Mouse (Mus musculus): ENCODE data around the gene Hectd1. TPM values are rescaled to one million over a fixed set of nuclear protein-coding genes. Genes with fewer than 3 reads are reported as not detected.

Hectd1 gene
- 34.1 and 36.2 TPM in 2 replicates for polyA plus RNA-seq (2015; fragmentation: Nextera tagmentation; extraction: Ambion mirVana)

DNA sequence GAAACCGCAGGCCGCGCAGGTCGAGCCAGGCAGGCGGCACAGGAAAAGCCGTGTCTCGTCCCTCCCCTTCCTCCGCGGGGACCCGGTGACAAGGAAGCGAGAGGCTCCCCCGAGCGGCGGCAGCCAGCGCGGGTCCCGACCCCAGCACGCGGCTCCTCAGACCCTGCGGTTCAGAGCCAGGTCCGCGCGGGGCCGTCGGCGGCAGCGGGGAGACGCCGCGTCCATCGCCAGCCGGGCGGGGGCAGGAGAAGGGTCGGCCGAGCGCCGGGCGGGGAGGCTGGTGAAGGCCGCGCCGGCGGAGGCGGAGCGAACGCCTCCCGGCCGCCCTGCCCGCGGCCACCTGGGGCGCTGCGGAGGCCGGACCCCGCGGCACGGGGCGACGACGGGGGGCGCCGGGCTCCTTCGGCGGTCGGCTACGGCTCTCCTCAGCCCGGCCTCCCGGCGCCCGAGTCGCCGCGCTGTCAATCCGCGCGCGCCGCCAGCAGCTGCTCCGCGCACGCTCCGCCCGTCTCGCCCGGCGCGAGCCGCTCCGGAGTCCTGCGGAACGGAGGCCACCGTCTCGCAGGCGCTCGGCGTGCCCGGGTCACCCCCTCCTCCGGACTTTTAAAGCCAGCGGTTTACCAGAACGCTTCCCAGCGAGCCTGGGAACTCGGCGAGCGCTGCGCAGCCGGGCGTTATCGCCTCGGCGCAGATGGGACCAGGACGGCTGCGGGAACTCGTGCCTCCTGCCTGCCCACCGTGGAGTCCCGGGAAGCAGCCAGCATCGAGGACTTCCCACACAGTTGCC, at the start of gene Hectd1:
Hectd1 (minus strand) TSS at position 247 of the 787 bp plus-strand sequence.
- H3K4me3 ChIP-seq (ENCODE audit: low read depth, low read length): peak within 1 kb of the TSS; percentile 96
- H3K36me3 ChIP-seq (ENCODE audit: control insufficient read depth, insufficient read depth, low read length): 0 out of 2 replicates have a peak, but pooled peaks cover 4% of the 10 kb centered on the region
- peaks cover 21% of the 10 kb centered on the region for H3K4me1 ChIP-seq (ENCODE audit: control insufficient read depth, insufficient read depth, low read length)
- H3K4me2 ChIP-seq (ENCODE audit: low read length): peak within 1 kb of the TSS; percentile 71
- H3K9ac ChIP-seq (ENCODE audit: low read depth, low read length): peak within 1 kb of the TSS; percentile 100
- ATAC-seq: peak; percentile 94
- WGBS: 0% methylated on average over 88 of the region's 114 CpGs
- H3K27me3 ChIP-seq (ENCODE audit: control insufficient read depth, insufficient read depth, low read depth, low read length): no peaks in the 10 kb centered on the region
- peak within 1 kb of the TSS; percentile 98 for H3K27ac ChIP-seq (ENCODE audit: low read length)
- H3K9me3 ChIP-seq (replicated peaks; ENCODE audit: control insufficient read depth, low read length, poor library complexity, severe bottlenecking): no peaks in the 10 kb centered on the region

DNA sequence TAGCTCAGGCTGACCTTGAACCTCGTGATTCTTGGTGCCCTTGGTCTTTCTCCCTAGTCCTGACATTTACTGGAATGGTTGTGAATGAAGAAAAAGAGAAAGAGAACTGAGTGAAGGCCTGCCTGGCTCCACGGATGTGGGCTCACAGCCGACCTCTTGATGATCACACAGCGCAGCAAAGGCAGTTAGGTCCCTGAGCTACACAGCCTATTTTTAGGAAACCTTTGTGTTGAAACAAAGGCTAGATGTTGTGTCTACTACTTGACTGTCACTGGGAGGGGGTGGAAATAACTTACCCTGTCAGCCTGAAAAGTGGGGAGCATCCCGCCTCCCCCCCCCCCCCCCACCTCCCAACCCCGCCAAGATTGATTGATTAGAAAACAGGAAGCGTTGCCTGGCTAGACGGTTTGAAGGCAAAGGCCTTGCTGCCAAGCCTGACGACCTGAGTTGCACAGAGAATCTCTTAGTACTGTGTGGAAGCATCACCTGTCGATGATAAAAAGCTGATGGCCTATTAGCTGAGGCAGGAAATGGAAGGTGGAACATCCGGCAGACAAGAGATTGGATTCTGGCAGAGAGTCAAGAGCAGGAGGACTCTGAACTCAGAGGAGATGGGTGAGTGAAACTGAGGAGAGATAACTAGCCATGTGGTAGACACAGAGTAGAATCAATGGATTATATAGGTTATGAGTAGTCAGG, 42.3 kb upstream of the Hectd1 start:
- Histone ChIP-seq H3K9me3 (replicated peaks; ENCODE audit: control insufficient read depth, low read length, poor library complexity, severe bottlenecking) (no peaks in the 10 kb centered on the region), H3K36me3 (ENCODE audit: control insufficient read depth, insufficient read depth, low read length) (no peaks in the 10 kb centered on the region), H3K4me2 (ENCODE audit: low read length) (no peak overlapping the region), H3K4me3 (ENCODE audit: low read depth, low read length) (no peak overlapping the region), H3K27me3 (ENCODE audit: control insufficient read depth, insufficient read depth, low read depth, low read length) (no peaks in the 10 kb centered on the region), H3K27ac (ENCODE audit: low read length) (no peak overlapping the region), H3K4me1 (ENCODE audit: control insufficient read depth, insufficient read depth, low read length) (no peaks in the 10 kb centered on the region), H3K9ac (ENCODE audit: low read depth, low read length) (no peak overlapping the region)
- no peak for ATAC-seq
- WGBS: 76% methylated on average over 11 of the region's 11 CpGs

DNA sequence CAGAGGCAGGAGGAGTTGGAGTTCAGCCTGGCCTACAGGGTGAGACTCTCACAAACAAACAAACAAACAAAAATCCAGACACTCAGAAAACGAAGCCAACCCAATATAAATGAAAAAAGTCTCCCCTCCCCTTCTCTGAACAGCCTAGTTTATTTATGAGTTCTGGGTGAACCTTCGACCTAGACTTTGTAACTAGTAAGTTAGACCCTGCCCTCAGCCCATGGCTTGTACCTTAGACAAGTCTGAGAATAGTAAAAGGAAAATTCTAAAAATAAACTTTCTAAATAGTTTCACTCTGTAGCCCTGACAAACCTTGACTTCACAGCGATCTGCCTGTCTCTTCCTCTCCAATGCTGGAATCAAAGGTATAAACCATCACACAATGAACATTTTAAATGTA, 40.2 kb upstream of the Hectd1 start:
- no peak overlapping the region for H3K4me2 ChIP-seq (ENCODE audit: low read length)
- ATAC-seq: no peak
- H3K4me1 ChIP-seq (ENCODE audit: control insufficient read depth, insufficient read depth, low read length): peaks cover 9% of the 10 kb centered on the region
- no peaks in the 10 kb centered on the region for H3K36me3 ChIP-seq (ENCODE audit: control insufficient read depth, insufficient read depth, low read length)
- H3K9me3 ChIP-seq (replicated peaks; ENCODE audit: control insufficient read depth, low read length, poor library complexity, severe bottlenecking): no peaks in the 10 kb centered on the region
- WGBS: 85% methylated on average over 3 of the region's 3 CpGs
- H3K27ac ChIP-seq (ENCODE audit: low read length): no peak overlapping the region
- H3K9ac ChIP-seq (ENCODE audit: low read depth, low read length): no peak overlapping the region
- H3K27me3 ChIP-seq (ENCODE audit: control insufficient read depth, insufficient read depth, low read depth, low read length): no peaks in the 10 kb centered on the region
- no peak overlapping the region for H3K4me3 ChIP-seq (ENCODE audit: low read depth, low read length)

DNA sequence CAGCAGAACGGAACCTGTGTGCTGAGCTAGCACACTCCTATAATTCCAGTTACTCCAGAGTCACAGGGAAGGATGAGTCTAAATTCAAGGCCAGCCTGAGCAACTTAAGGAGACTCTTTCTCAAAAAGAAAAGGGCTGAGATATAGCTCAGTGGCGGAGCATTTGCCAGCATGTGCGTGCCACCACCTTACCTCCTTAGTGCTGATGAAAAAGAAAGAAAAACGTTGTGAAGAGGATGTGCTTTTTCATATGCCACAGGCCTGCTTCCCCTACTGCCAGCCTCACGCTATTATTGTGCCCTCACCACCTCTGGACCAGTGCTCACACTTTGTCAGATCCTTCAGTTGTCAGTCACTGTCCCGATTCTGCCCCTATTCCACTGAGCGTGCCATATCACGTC, 37.7 kb upstream of the Hectd1 start:
- Histone ChIP-seq H3K27ac (ENCODE audit: low read length) (no peak overlapping the region), H3K9me3 (replicated peaks; ENCODE audit: control insufficient read depth, low read length, poor library complexity, severe bottlenecking) (no peaks in the 10 kb centered on the region), H3K4me1 (ENCODE audit: control insufficient read depth, insufficient read depth, low read length) (peaks cover 9% of the 10 kb centered on the region), H3K36me3 (ENCODE audit: control insufficient read depth, insufficient read depth, low read length) (no peaks in the 10 kb centered on the region), H3K4me2 (ENCODE audit: low read length) (no peak overlapping the region), H3K9ac (ENCODE audit: low read depth, low read length) (no peak overlapping the region), H3K4me3 (ENCODE audit: low read depth, low read length) (no peak overlapping the region), H3K27me3 (ENCODE audit: control insufficient read depth, insufficient read depth, low read depth, low read length) (no peaks in the 10 kb centered on the region)
- 77% methylated on average over 8 of the region's 8 CpGs for WGBS
- ATAC-seq: no peak

DNA sequence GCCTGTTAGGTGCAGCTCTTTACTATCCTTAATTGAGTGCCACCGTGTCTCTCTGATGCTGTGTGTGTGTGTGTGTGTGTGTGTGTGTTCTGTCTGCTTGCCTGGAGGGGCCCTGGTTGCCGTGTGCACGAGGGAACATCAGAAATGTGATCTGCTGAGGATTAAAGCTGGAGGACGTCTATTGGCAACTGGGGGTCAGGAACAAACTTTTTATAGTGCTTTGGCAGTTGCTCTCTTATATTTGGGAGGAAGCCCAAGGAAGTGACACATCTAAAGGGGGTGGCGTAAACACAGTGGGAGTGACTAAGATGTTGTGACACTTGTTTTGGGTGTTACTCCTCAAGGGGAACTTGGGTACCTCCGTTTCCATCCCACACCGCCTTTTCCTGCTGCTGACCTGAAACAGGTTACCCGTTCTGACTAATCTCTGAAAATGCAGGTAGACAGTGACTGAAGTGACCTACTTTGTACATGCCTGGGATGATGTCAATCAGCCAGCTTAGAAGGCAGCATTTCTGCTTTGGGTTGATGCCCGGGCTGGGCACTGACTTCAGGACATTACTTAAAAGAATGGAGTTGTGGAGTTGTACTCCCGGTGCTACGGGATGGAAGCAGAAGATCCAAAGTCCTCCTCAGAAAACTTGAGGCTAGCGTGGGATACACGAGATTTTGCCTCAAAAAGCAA, 37.0 kb upstream of the Hectd1 start:
- WGBS: 54% methylated on average over 13 of the region's 13 CpGs
- no peak overlapping the region for H3K4me2 ChIP-seq (ENCODE audit: low read length)
- ATAC-seq: peak; percentile 59; the same call in 1 of the 2 replicates
- peaks cover 9% of the 10 kb centered on the region for H3K4me1 ChIP-seq (ENCODE audit: control insufficient read depth, insufficient read depth, low read length)
- H3K4me3 ChIP-seq (ENCODE audit: low read depth, low read length): no peak overlapping the region
- no peaks in the 10 kb centered on the region for H3K9me3 ChIP-seq (replicated peaks; ENCODE audit: control insufficient read depth, low read length, poor library complexity, severe bottlenecking)
- H3K27ac ChIP-seq (ENCODE audit: low read length): peak overlapping the region; percentile 62
- no peaks in the 10 kb centered on the region for H3K36me3 ChIP-seq (ENCODE audit: control insufficient read depth, insufficient read depth, low read length)
- no peak overlapping the region for H3K9ac ChIP-seq (ENCODE audit: low read depth, low read length)
- no peaks in the 10 kb centered on the region for H3K27me3 ChIP-seq (ENCODE audit: control insufficient read depth, insufficient read depth, low read depth, low read length)

DNA sequence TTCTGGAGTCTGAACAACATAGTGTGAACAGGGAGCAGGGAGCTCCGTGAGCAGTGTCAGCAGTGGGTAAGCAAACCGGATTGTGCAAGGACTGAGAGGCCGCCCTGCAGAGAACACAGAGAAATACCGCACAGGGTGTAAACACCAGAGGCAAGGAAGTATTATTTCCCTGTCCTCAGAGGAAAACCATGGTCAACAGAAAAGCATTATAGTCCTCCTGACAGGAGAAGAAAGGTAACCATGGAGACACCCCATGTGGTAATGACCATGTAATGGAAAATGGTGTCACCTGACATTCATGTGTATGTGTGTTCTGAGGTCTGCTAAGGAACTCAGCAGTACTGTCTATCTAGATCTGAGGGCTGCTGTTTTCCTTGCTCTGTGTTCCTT, 36.4 kb upstream of the Hectd1 start:
- Histone ChIP-seq H3K4me1 (ENCODE audit: control insufficient read depth, insufficient read depth, low read length) (peaks cover 9% of the 10 kb centered on the region), H3K27ac (ENCODE audit: low read length) (peak overlapping the region; percentile 62), H3K9me3 (replicated peaks; ENCODE audit: control insufficient read depth, low read length, poor library complexity, severe bottlenecking) (no peaks in the 10 kb centered on the region), H3K27me3 (ENCODE audit: control insufficient read depth, insufficient read depth, low read depth, low read length) (no peaks in the 10 kb centered on the region), H3K9ac (ENCODE audit: low read depth, low read length) (no peak overlapping the region; the same call in 1 of the 2 replicates), H3K36me3 (ENCODE audit: control insufficient read depth, insufficient read depth, low read length) (no peaks in the 10 kb centered on the region), H3K4me2 (ENCODE audit: low read length) (no peak overlapping the region), H3K4me3 (ENCODE audit: low read depth, low read length) (no peak overlapping the region)
- 9% methylated on average over 4 of the region's 4 CpGs for WGBS
- peak; percentile 94 for ATAC-seq

DNA sequence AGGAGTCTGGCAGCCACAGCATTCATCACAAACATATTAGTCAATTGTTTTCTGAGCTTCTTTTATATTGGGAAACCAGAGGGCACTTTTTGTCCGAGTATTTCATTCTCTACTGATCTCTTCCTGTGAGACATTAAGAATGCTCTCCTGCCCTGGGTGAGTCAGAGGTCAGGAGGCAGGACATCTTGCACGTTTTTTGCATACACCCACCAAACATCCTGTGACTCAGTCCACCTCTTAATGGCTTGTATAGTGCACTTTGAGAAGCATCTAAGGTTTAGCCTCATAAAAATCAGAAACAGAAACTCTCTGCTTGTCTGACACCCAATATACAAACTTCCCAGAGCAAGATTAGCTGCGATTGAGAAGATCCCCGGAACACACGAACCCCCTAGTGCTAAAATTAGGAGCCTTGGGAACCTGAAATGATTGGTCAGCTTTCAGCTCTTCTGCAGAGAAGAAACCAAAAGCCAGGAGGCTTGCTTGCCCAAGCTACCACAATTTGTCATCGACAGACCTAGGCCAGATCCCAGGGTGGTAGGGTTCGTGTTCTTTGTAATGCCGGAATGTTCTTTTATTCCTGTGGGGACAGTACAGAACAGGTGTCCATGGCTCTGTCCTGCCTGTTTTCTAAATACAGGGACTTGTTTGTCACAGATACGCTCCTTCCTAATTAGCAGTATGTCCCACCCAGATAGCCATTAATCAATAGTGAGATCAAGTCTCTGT, 35.9 kb upstream of the Hectd1 start:
- Histone ChIP-seq H3K4me3 (ENCODE audit: low read depth, low read length) (no peak overlapping the region), H3K9ac (ENCODE audit: low read depth, low read length) (peak overlapping the region; percentile 18; the same call in 1 of the 2 replicates), H3K36me3 (ENCODE audit: control insufficient read depth, insufficient read depth, low read length) (no peaks in the 10 kb centered on the region), H3K27ac (ENCODE audit: low read length) (peak overlapping the region; percentile 62), H3K4me1 (ENCODE audit: control insufficient read depth, insufficient read depth, low read length) (peaks cover 9% of the 10 kb centered on the region), H3K27me3 (ENCODE audit: control insufficient read depth, insufficient read depth, low read depth, low read length) (no peaks in the 10 kb centered on the region), H3K9me3 (replicated peaks; ENCODE audit: control insufficient read depth, low read length, poor library complexity, severe bottlenecking) (no peaks in the 10 kb centered on the region), H3K4me2 (ENCODE audit: low read length) (no peak overlapping the region)
- peak; percentile 58 for ATAC-seq
- 37% methylated on average over 9 of the region's 9 CpGs for WGBS

DNA sequence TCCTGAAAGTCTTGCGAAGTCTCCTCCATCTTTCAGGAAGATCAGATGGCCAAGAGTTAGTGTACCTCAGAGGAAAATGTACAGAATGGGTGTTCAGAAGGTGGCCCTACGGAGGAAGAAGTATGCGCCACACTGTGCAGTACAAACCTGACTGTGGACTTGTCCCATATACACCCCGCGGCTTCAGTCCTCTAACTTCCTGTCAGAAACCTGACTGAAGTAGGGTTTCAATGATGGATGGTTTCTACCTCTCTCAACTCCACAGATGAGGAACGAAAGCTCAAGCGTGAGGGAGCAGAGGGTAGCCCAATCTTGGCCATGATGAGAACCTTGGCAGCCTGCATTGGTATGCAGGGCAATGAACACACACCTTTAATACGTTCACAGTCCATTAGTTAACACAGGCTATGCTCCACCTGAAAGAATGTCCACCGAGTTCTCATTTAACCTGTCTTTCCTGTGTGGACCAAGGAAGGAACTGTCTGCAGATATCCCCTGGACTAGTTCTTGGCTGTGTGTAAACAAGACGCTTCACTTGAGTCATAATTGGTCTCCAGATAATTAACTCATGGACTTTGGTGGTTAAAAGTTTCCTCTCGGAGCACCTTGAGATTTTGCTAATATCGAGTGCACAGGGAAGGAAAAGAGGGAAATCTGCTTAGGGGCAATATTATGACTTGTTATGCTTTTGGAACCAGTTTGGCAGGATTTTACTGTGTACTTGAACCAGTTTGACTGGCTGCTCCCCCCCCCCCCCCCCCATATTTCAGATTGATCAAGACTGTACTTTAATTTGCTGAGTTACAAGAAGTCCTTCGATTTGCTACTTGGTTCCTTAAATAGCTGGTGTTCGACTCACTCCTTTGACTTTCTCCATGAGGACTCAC, 34.0 kb upstream of the Hectd1 start:
- no peak for ATAC-seq
- no peak overlapping the region for H3K9ac ChIP-seq (ENCODE audit: low read depth, low read length)
- H3K4me2 ChIP-seq (ENCODE audit: low read length): no peak overlapping the region
- peaks cover 9% of the 10 kb centered on the region for H3K4me1 ChIP-seq (ENCODE audit: control insufficient read depth, insufficient read depth, low read length)
- no peaks in the 10 kb centered on the region for H3K9me3 ChIP-seq (replicated peaks; ENCODE audit: control insufficient read depth, low read length, poor library complexity, severe bottlenecking)
- H3K4me3 ChIP-seq (ENCODE audit: low read depth, low read length): no peak overlapping the region
- H3K36me3 ChIP-seq (ENCODE audit: control insufficient read depth, insufficient read depth, low read length): no peaks in the 10 kb centered on the region
- H3K27ac ChIP-seq (ENCODE audit: low read length): no peak overlapping the region
- H3K27me3 ChIP-seq (ENCODE audit: control insufficient read depth, insufficient read depth, low read depth, low read length): no peaks in the 10 kb centered on the region
- WGBS: 95% methylated on average over 14 of the region's 14 CpGs
